Mouse (Mus musculus) cerebellum, postnatal 4 days (tissue): Measurements from ENCODE around the gene Zfp612.

Source experiments
- DNase-seq, 2 experiments: peaks; one replicate each; pipeline ENCODE4 v3.0.0; 2022; ENCODE audit warnings: low spot score in 2 of 2, mixed read lengths in 1 of 2

Zfp612 gene

GRCm38 (mm10) chr8:110134236-110134635 is 54.7 kb downstream of the Zfp612 start:
- DNase-seq, result no peak

GRCm38 (mm10) chr8:110135515-110135914 is 56.0 kb downstream of the Zfp612 start:
- DNase-seq, result no peak

- DNase-seq, result no peak
Measured at GRCm38 (mm10) chr8:110140156-110140555, 60.6 kb downstream of the Zfp612 start.

- no peak for DNase-seq
Measured at GRCm38 (mm10) chr8:110140770-110141169, 61.2 kb downstream of the Zfp612 start.
